Mouse (Mus musculus): ENCODE results near the gene Dzip1. TPM values are rescaled to one million over a fixed set of nuclear protein-coding genes. Genes with fewer than 3 reads are reported as not detected.

Dzip1 gene
- total and polyA plus RNA-seq, 2 experiments from 2014 or later = 99.0 to 352 TPM

DNA sequence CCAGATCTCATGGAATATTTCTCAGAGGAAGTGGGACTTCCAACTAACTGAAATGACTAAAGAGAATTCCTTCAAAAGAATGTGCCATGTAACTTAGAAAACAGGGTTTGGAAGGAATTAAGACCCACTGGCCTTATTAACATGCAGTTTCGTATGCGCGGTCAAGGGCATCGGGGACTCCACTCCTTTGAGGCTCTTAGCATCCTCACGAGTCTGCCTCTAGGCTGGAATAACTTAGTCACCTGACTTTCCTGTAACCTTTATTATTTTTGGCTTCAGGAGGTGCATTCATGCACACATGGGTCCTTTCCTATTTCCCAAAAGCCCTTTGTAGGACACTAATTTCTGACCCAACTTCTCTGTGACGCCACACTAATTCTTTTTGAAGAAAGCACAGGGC lies 92.0 kb downstream of the Dzip1 start:
- no peak for ATAC-seq
- no peaks in the 10 kb centered on the region for H3K27me3 ChIP-seq (ENCODE audit: insufficient read depth, low read length)
- no peaks in the 10 kb centered on the region for H3K9me3 ChIP-seq (ENCODE audit: low read length)
- H3K36me3 ChIP-seq (ENCODE audit: insufficient read depth, low read length) = no peaks in the 10 kb centered on the region
- no peak for DNase-seq (ENCODE audit: low spot score)
- H3K9ac ChIP-seq (replicated peaks; ENCODE audit: low read length) = no peak overlapping the region
- no peak overlapping the region for H3K4me3 ChIP-seq (ENCODE audit: low read length)
- WGBS = 86% methylated on average over 6 of the region's 6 CpGs
- H3K4me2 ChIP-seq (ENCODE audit: low read depth, low read length) = no peak overlapping the region
- H3K27ac ChIP-seq = no peak overlapping the region
- no peak for TF ChIP-seq CTCF (IDR thresholded peaks at IDR 0.05; ENCODE audit: low read depth)
- H3K4me1 ChIP-seq (ENCODE audit: insufficient read depth, low read length) = no peaks in the 10 kb centered on the region

DNA sequence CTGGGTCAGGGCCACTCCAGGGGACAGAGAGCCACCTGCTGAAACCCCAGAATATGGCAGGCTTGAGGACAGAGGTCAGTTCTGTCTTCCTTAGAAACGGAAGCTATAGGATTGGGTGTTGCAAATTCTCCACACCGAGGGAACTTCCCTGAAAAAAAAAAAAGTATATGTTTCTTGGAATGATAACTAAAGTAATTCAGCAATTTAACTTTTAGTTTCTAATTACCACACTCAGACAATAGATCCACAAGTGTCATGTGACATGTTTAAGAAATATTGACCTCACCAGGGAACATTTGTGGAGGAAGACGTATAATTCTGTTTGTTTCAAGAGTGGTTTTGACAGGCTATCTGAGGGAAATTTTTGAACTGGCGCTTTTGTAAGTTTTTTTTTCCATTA lies 93.7 kb downstream of the Dzip1 start:
- Histone ChIP-seq H3K4me2 (ENCODE audit: low read depth, low read length) (no peak overlapping the region), H3K9me3 (ENCODE audit: low read length) (no peaks in the 10 kb centered on the region), H3K27ac (no peak overlapping the region), H3K4me3 (ENCODE audit: low read length) (no peak overlapping the region), H3K4me1 (ENCODE audit: insufficient read depth, low read length) (no peaks in the 10 kb centered on the region), H3K36me3 (ENCODE audit: insufficient read depth, low read length) (no peaks in the 10 kb centered on the region), H3K9ac (replicated peaks; ENCODE audit: low read length) (no peak overlapping the region), H3K27me3 (ENCODE audit: insufficient read depth, low read length) (no peaks in the 10 kb centered on the region)
- DNase-seq (ENCODE audit: low spot score) (no peak), ATAC-seq (no peak)
- 78% methylated on average over 4 of the region's 4 CpGs for WGBS
- no peak for TF ChIP-seq CTCF (IDR thresholded peaks at IDR 0.05; ENCODE audit: low read depth)

DNA sequence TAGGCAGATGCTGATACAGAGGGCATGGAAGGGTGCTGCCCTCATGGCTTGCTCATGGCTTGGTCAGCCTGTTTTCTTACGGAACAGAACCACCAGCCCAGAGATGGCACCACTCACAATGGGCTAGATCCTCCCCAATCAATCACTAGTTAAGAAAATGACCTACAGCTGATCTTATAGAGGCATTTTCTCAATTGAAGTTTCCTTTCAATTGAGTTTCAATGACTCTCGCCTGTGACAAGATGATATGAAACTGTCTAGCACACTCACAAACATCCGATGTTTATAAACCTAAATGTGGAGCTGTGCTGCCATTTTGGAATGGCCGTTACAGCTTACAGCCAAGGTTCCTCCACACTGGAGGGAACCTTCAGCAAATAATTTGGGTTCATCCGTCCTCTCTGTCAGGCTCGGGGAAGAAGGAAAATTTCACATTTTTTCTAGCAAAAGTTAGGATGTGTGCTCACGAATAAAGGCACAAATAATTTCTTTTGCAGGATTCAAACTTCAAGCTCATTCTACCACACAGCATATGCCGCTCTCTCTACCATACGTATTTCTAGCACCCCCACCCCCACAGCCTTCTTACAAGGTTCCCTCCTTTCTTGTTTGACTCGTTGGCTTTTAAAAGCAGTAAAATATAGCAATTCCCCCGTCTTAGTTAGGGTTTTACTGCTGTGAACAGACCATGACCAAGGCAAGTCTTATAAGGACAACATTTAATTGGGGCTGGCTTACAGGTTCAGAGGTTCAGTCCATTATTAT lies 95.7 kb downstream of the Dzip1 start:
- no peak for ATAC-seq
- Histone ChIP-seq H3K9me3 (ENCODE audit: low read length) (no peaks in the 10 kb centered on the region), H3K4me2 (ENCODE audit: low read depth, low read length) (no peak overlapping the region), H3K36me3 (ENCODE audit: insufficient read depth, low read length) (no peaks in the 10 kb centered on the region), H3K9ac (replicated peaks; ENCODE audit: low read length) (no peak overlapping the region), H3K27me3 (ENCODE audit: insufficient read depth, low read length) (no peaks in the 10 kb centered on the region), H3K4me1 (ENCODE audit: insufficient read depth, low read length) (no peaks in the 10 kb centered on the region), H3K4me3 (ENCODE audit: low read length) (no peak overlapping the region), H3K27ac (no peak overlapping the region)
- DNase-seq (ENCODE audit: low spot score) = no peak
- 93% methylated on average over 11 of the region's 11 CpGs for WGBS
- TF ChIP-seq CTCF (IDR thresholded peaks at IDR 0.05; ENCODE audit: low read depth) = no peak

DNA sequence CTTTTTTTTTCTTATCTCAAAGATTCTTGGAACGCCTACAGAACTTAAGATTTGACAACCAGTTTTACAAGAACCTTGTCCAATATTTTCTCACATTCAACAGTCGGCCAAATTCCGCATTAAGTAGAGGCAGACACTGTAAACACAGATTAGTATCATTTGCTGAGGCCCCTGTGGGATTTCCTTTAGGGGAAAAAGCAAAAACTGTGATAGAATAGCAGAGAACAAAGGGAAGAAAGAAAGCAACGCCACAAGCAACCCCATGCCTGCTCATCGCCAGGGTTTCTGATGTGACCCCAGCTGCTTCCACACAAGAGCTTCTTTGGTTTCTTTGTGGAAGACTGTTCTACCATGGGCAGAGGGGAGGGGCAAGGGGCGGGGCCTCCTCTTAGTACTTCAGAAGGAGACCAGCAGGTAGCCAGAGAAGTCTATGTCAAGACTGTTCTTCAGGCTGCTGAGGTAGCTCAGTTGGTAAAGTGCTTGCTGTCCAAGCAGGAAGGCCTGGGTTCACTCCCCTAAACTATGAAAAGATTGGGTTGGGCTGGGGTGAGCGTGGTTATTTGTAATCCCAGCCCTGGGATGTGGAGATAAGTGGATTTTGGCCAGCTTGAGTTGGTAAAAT lies 97.9 kb downstream of the Dzip1 start:
- Histone ChIP-seq H3K4me1 (ENCODE audit: insufficient read depth, low read length) (no peaks in the 10 kb centered on the region), H3K4me3 (ENCODE audit: low read length) (no peak overlapping the region), H3K27ac (no peak overlapping the region), H3K4me2 (ENCODE audit: low read depth, low read length) (no peak overlapping the region), H3K36me3 (ENCODE audit: insufficient read depth, low read length) (no peaks in the 10 kb centered on the region), H3K9ac (replicated peaks; ENCODE audit: low read length) (no peak overlapping the region), H3K27me3 (ENCODE audit: insufficient read depth, low read length) (no peaks in the 10 kb centered on the region), H3K9me3 (ENCODE audit: low read length) (no peaks in the 10 kb centered on the region)
- ATAC-seq (0 out of 2 replicates have a peak, but pooled peaks have one; percentile 29), DNase-seq (ENCODE audit: low spot score) (no peak)
- TF ChIP-seq CTCF (IDR thresholded peaks at IDR 0.05; ENCODE audit: low read depth) = no peak
- WGBS = 24% methylated on average over 7 of the region's 7 CpGs

DNA sequence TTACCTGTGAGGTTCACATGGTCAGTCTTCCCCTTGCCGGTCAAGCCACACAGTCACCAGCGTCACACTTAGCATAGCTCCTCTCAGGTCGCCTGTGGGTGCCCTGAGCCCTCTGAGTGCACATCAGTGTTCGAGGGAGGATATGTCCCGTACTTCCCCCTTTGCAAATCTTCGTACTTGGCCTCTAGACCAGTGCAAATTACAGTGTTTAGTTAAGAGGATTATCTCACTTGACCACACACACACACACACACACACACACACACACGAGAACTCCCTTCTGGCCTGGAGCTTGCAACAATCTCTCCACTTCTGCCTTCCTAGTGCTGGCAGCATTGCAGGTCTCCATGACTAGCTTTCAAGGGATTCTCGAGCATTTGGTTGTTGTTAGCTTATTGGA lies 98.9 kb downstream of the Dzip1 start:
- Histone ChIP-seq H3K27me3 (ENCODE audit: insufficient read depth, low read length) (no peaks in the 10 kb centered on the region), H3K4me2 (ENCODE audit: low read depth, low read length) (no peak overlapping the region), H3K4me3 (ENCODE audit: low read length) (no peak overlapping the region), H3K4me1 (ENCODE audit: insufficient read depth, low read length) (no peaks in the 10 kb centered on the region), H3K27ac (no peak overlapping the region), H3K9me3 (ENCODE audit: low read length) (no peaks in the 10 kb centered on the region), H3K9ac (replicated peaks; ENCODE audit: low read length) (no peak overlapping the region), H3K36me3 (ENCODE audit: insufficient read depth, low read length) (no peaks in the 10 kb centered on the region)
- TF ChIP-seq CTCF (IDR thresholded peaks at IDR 0.05; ENCODE audit: low read depth) = no peak
- no peak for DNase-seq (ENCODE audit: low spot score)
- 78% methylated on average over 8 of the region's 8 CpGs for WGBS
- ATAC-seq = no peak

Other genes starting within 250 kb of the Dzip1 start
- 4.3 and 4.8 TPM in 2 replicates for gene Abcc4, start 219.2 kb downstream of the Dzip1 start, total RNA-seq (2014; rRNA removed)
- 2.1 and 2.3 TPM in 2 replicates for gene Abcc4, start 219.2 kb downstream of the Dzip1 start, polyA plus RNA-seq (2015; fragmentation: Nextera tagmentation; extraction: Ambion mirVana)
- gene Cldn10, start 137.6 kb downstream of the Dzip1 start, total RNA-seq (2014; rRNA removed) = 10.0 and 11.7 TPM in 2 replicates
- 27.4 and 31.1 TPM in 2 replicates for gene Cldn10, start 137.6 kb downstream of the Dzip1 start, polyA plus RNA-seq (2015; fragmentation: Nextera tagmentation; extraction: Ambion mirVana)
- gene Dnajc3, start 12.5 kb upstream of the Dzip1 start, total RNA-seq (2014; rRNA removed) = 16.7 and 19.0 TPM in 2 replicates
- gene Dnajc3, start 12.5 kb upstream of the Dzip1 start, polyA plus RNA-seq (2015; fragmentation: Nextera tagmentation; extraction: Ambion mirVana) = 22.8 and 23.2 TPM in 2 replicates
- 19.3 and 28.0 TPM in 2 replicates for gene Uggt2, start 174.0 kb upstream of the Dzip1 start, total RNA-seq (2014; rRNA removed)
- gene Uggt2, start 174.0 kb upstream of the Dzip1 start, polyA plus RNA-seq (2015; fragmentation: Nextera tagmentation; extraction: Ambion mirVana) = 13.2 and 14.2 TPM in 2 replicates
- 36.6 and 38.6 TPM in 2 replicates for gene Hs6st3, start 212.9 kb upstream of the Dzip1 start, total RNA-seq (2014; rRNA removed)
- 2.8 TPM in 2 replicates for gene Hs6st3, start 212.9 kb upstream of the Dzip1 start, polyA plus RNA-seq (2015; fragmentation: Nextera tagmentation; extraction: Ambion mirVana)

All from hindbrain, postnatal 0 days (tissue).